Mouse (Mus musculus) intestine, embryonic 15.5 days (tissue): ENCODE results near the gene Rxra. TPM values are rescaled to one million over a fixed set of nuclear protein-coding genes. Genes with fewer than 3 reads are reported as not detected.

Experiments
- polyA plus RNA-seq: library from polyadenylated mRNA; unstranded; fragments of >200 nt; fragmentation: Nextera tagmentation; extraction: Ambion mirVana; gene quantifications from 2 replicates; pipeline ENCODE4 v1.2.1, GENCODE M21; 2015

The Rxra gene
- polyA plus RNA-seq, 1 experiment from 2014 or later, result 12.5 TPM

Other genes with a start within 250 kb of the Rxra start
- 5.4 and 6.1 TPM in 2 replicates for gene Vav2, start 249.4 kb upstream of the Rxra start, polyA plus RNA-seq
- gene Brd3os, start 234.1 kb upstream of the Rxra start, polyA plus RNA-seq, result 4.8 and 6.1 TPM in 2 replicates
- gene Brd3, start 168.8 kb upstream of the Rxra start, polyA plus RNA-seq, result 85.7 and 91.2 TPM in 2 replicates
- gene Wdr5, start 161.3 kb upstream of the Rxra start, polyA plus RNA-seq, result 49.6 and 50.2 TPM in 2 replicates
- 96.3 and 97.9 TPM in 2 replicates for gene Col5a1, start 210.0 kb downstream of the Rxra start, polyA plus RNA-seq